Mouse (Mus musculus) heart, adult 2 months (tissue): Measurements from ENCODE around the gene Gm30302. TPM values are rescaled to one million over a fixed set of nuclear protein-coding genes. Genes with fewer than 3 reads are reported as not detected.

ENCODE experiments used
- DNase-seq, 2 experiments: peaks; one replicate each; pipeline ENCODE4 v3.0.0; 2021
- H3K27ac ChIP-seq: fragments of 200-600 bp; 2 replicates; pipeline ENCODE4 v1.8.1; 2022
- H3K27me3 ChIP-seq: fragments of 200-500 bp; 2 replicates; pipeline ENCODE4 v1.6.1; 2012; ENCODE audit warnings: mild to moderate bottlenecking, low read length, inconsistent platforms, mixed read lengths; ENCODE audit not compliant: control insufficient read depth, insufficient read depth
- H3K36me3 ChIP-seq: fragments of 200-500 bp; 2 replicates; pipeline ENCODE4 v1.6.1; 2012; ENCODE audit warnings: low read length, inconsistent platforms; ENCODE audit not compliant: control insufficient read depth, insufficient read depth
- H3K4me1 ChIP-seq: fragments of 200-500 bp; 2 replicates; pipeline ENCODE4 v1.6.1; 2011; ENCODE audit warnings: low read length; ENCODE audit not compliant: control insufficient read depth, insufficient read depth
- H3K4me3 ChIP-seq: fragments of 200-600 bp; 2 replicates; pipeline ENCODE4 v1.8.1; 2022
- H3K79me2 ChIP-seq: fragments of 200-500 bp; replicated peaks from 2 replicates; pipeline ENCODE4 v1.6.1; 2012; ENCODE audit warnings: mild to moderate bottlenecking, inconsistent platforms, low read length, moderate library complexity, mixed read lengths; ENCODE audit not compliant: control insufficient read depth, insufficient read depth
- H3K9ac ChIP-seq: fragments of 200-500 bp; 2 replicates; pipeline ENCODE4 v1.6.1; 2012; ENCODE audit warnings: low read depth, mild to moderate bottlenecking, control low read depth, inconsistent platforms, low read length, mixed read lengths
- CTCF ChIP-seq: fragments of 200-600 bp; IDR thresholded peaks from 2 replicates; pipeline ENCODE4 v1.8.1; 2022; ENCODE audit warnings: antibody characterized with exemption, mild to moderate bottlenecking, moderate library complexity
- EP300 ChIP-seq: fragments of 200-500 bp; IDR thresholded peaks from 2 replicates; pipeline ENCODE4 v1.6.1; 2011; ENCODE audit warnings: low read depth, low read length, control low read depth; ENCODE audit not compliant: insufficient read depth
- POLR2A ChIP-seq: fragments of 200-500 bp; IDR thresholded peaks from 2 replicates; pipeline ENCODE4 v1.6.1; 2011; ENCODE audit warnings: mild to moderate bottlenecking, low read depth, low read length, control low read depth; ENCODE audit not compliant: insufficient read depth
- WGBS: fragments of 180-500 bp; shearing (Covaris S2); methylation state at CpG from one replicate; pipeline ENCODE4 v1.1.7; 2018; 5-methylcytosine and 5-hydroxymethylcytosine counted together
- intact Hi-C: fragments of 180-260 bp; cut with DNase I; formaldehyde crosslinking; loops from one replicate; pipeline ENCODE4 v1.15.1; 2025
- polyA plus RNA-seq: library from polyadenylated mRNA; depleted of rRNA; stranded (reverse); fragments of >200 nt; gene quantifications from 2 replicates; pipeline ENCODE4 v1.2.3, GENCODE M21; 2012; rRNA removed
- total RNA-seq, 2 experiments: library from RNA; stranded (reverse); gene quantifications; 2 replicates each; pipeline ENCODE4 v1.2.3; 2021

The Gm30302 gene
- total and polyA plus RNA-seq, 3 experiments: 0.10 to 0.32 (median 0.25) TPM

GRCm38 (mm10) chr13:49757966-49758365, 40.8 kb downstream of the Gm30302 start:
- Histone ChIP-seq H3K4me3 (no peak overlapping the region), H3K27ac (no peak overlapping the region), H3K4me1 (no peaks in the 10 kb centered on the region), H3K27me3 (no peaks in the 10 kb centered on the region), H3K36me3 (no peaks in the 10 kb centered on the region), H3K79me2 (no peaks in the 10 kb centered on the region), H3K9ac (no peak overlapping the region)
- DNase-seq: no peak
- intact Hi-C loops: no loop called here
- WGBS: 75% methylated on average over 4 of the region's 4 CpGs
- TF ChIP-seq CTCF: no peak

GRCm38 (mm10) chr13:49756591-49756990, 42.2 kb downstream of the Gm30302 start:
- Histone ChIP-seq H3K27me3 (no peaks in the 10 kb centered on the region), H3K4me3 (no peak overlapping the region), H3K79me2 (no peaks in the 10 kb centered on the region), H3K9ac (no peak overlapping the region), H3K36me3 (no peaks in the 10 kb centered on the region), H3K4me1 (no peaks in the 10 kb centered on the region), H3K27ac (no peak overlapping the region)
- no peak for DNase-seq
- no peak for TF ChIP-seq POLR2A
- no peak for TF ChIP-seq CTCF
- TF ChIP-seq EP300: no peak
- WGBS: 84% methylated on average over 9 of the region's 9 CpGs
- intact Hi-C loops: no loop called here

- H3K9ac ChIP-seq: no peak overlapping the region
- intact Hi-C loops: no loop called here
- H3K27ac ChIP-seq: no peak overlapping the region
- H3K79me2 ChIP-seq: no peaks in the 10 kb centered on the region
- 88% methylated on average over 16 of the region's 16 CpGs for WGBS
- no peaks in the 10 kb centered on the region for H3K27me3 ChIP-seq
- TF ChIP-seq CTCF (no peak), EP300 (no peak), POLR2A (no peak)
- no peaks in the 10 kb centered on the region for H3K4me1 ChIP-seq
- no peak for DNase-seq
- no peak overlapping the region for H3K4me3 ChIP-seq
- no peaks in the 10 kb centered on the region for H3K36me3 ChIP-seq
Observed at GRCm38 (mm10) chr13:49741285-49742040, 57.3 kb downstream of the Gm30302 start.

GRCm38 (mm10) chr13:49738011-49738410, 60.8 kb downstream of the Gm30302 start:
- Histone ChIP-seq H3K27ac (no peak overlapping the region), H3K27me3 (no peaks in the 10 kb centered on the region), H3K36me3 (no peaks in the 10 kb centered on the region), H3K79me2 (no peaks in the 10 kb centered on the region), H3K4me3 (no peak overlapping the region), H3K4me1 (no peaks in the 10 kb centered on the region), H3K9ac (no peak overlapping the region)
- intact Hi-C loops: no loop called here
- 89% methylated on average over 2 of the region's 2 CpGs for WGBS
- TF ChIP-seq CTCF (no peak), EP300 (no peak), POLR2A (no peak)
- no peak for DNase-seq

- intact Hi-C loops: no loop called here
- WGBS: 95% methylated on average over 2 of the region's 2 CpGs
- no peaks in the 10 kb centered on the region for H3K79me2 ChIP-seq
- no peak overlapping the region for H3K9ac ChIP-seq
- H3K27me3 ChIP-seq: no peaks in the 10 kb centered on the region
- no peaks in the 10 kb centered on the region for H3K4me1 ChIP-seq
- no peak overlapping the region for H3K27ac ChIP-seq
- no peak for TF ChIP-seq EP300
- no peak for TF ChIP-seq POLR2A
- TF ChIP-seq CTCF: no peak
- DNase-seq: no peak
- H3K36me3 ChIP-seq: no peaks in the 10 kb centered on the region
- no peak overlapping the region for H3K4me3 ChIP-seq
Observed at GRCm38 (mm10) chr13:49736430-49736829, 62.4 kb downstream of the Gm30302 start.

Other genes with a start within 250 kb of the Gm30302 start
- gene Omd, start 216.5 kb downstream of the Gm30302 start, total RNA-seq: 1 to 10 TPM; 1.1 to 1.6 TPM
- gene Omd, start 216.5 kb downstream of the Gm30302 start, polyA plus RNA-seq: 0.94 and 1.2 TPM in 2 replicates
- gene Ogn, start 191.0 kb downstream of the Gm30302 start, total RNA-seq: 10 to 100 TPM; 69.0 to 74.7 TPM
- 27.4 and 71.7 TPM in 2 replicates for gene Ogn, start 191.0 kb downstream of the Gm30302 start, polyA plus RNA-seq
- gene Cenpp, start 146.2 kb downstream of the Gm30302 start, total RNA-seq: 1 to 10 TPM; 1.8 to 2.4 TPM
- 0.57 and 1.1 TPM in 2 replicates for gene Cenpp, start 146.2 kb downstream of the Gm30302 start, polyA plus RNA-seq
- 10 to 100 TPM; 19.3 to 19.4 TPM for gene Nol8, start 145.9 kb downstream of the Gm30302 start, total RNA-seq
- gene Nol8, start 145.9 kb downstream of the Gm30302 start, polyA plus RNA-seq: 1.4 and 3.2 TPM in 2 replicates
- gene Iars, start 116.9 kb downstream of the Gm30302 start, total RNA-seq: 10 to 100 TPM; 52.2 to 75.0 TPM
- 19.4 and 38.1 TPM in 2 replicates for gene Iars, start 116.9 kb downstream of the Gm30302 start, polyA plus RNA-seq